Mouse (Mus musculus) liver, adult 2 months (tissue): ENCODE measurements at regions not wholly inside any gene's neighbourhood (a gene's known extent, or its start where the extent isn't known, plus 50 kb on each side); places are given as distances from the start of the nearest gene placed in this dataset.

ENCODE experiments used
- DNase-seq: peaks from one replicate; pipeline ENCODE4 v3.0.0-alpha.2; 2011; ENCODE audit warnings: low read depth, low spot score; ENCODE audit errors: extremely low read depth
- H3K27ac ChIP-seq: fragments of 200-500 bp; replicated peaks from 2 replicates; pipeline ENCODE4 v1.5.1; 2012; ENCODE audit warnings: low read depth, mild to moderate bottlenecking, control low read depth, inconsistent platforms, low read length; ENCODE audit not compliant: insufficient read depth
- H3K27me3 ChIP-seq: fragments of 200-500 bp; 2 replicates; pipeline ENCODE4 v1.6.1; 2012; ENCODE audit warnings: mild to moderate bottlenecking, moderate library complexity, low read length, inconsistent platforms; ENCODE audit not compliant: control insufficient read depth, insufficient read depth
- H3K36me3 ChIP-seq: fragments of 200-500 bp; 2 replicates; pipeline ENCODE4 v1.6.1; 2012; ENCODE audit warnings: low read length, inconsistent platforms; ENCODE audit not compliant: control insufficient read depth, insufficient read depth
- H3K4me1 ChIP-seq: fragments of 200-500 bp; 2 replicates; pipeline ENCODE4 v1.6.1; 2011; ENCODE audit warnings: low read length; ENCODE audit not compliant: control insufficient read depth, insufficient read depth
- H3K4me3 ChIP-seq: fragments of 200-500 bp; 2 replicates; pipeline ENCODE4 v1.5.1; 2011; ENCODE audit warnings: low read depth, mild to moderate bottlenecking, control low read depth, low read length, moderate library complexity; ENCODE audit not compliant: insufficient read depth
- H3K79me2 ChIP-seq: fragments of 200-500 bp; 2 replicates; pipeline ENCODE4 v1.6.1; 2012; ENCODE audit warnings: inconsistent platforms, mild to moderate bottlenecking, low read length, moderate library complexity; ENCODE audit not compliant: control insufficient read depth, insufficient read depth
- H3K9ac ChIP-seq: fragments of 200-500 bp; 2 replicates; pipeline ENCODE4 v1.6.1; 2012; ENCODE audit warnings: low read depth, mild to moderate bottlenecking, control low read depth, inconsistent platforms, low read length
- CTCF ChIP-seq: fragments of 200-500 bp; IDR thresholded peaks from 2 replicates; pipeline ENCODE4 v1.5.1; 2011; ENCODE audit warnings: low read depth, low read length, control low read depth
- POLR2A ChIP-seq: fragments of 200-500 bp; IDR thresholded peaks from 2 replicates; pipeline ENCODE4 v1.6.1; 2011; ENCODE audit warnings: low read length, control low read depth; ENCODE audit not compliant: insufficient read depth; ENCODE audit errors: extremely low read depth
- WGBS: fragments of 180-500 bp; shearing (Covaris S2); methylation state at CpG from one replicate; pipeline ENCODE4 v1.1.7; 2018; 5-methylcytosine and 5-hydroxymethylcytosine counted together

GRCm38 (mm10) chr12:70752266-70752910 is 72.9 kb upstream of the Frmd6 start:
- Histone ChIP-seq H3K27me3 (no peaks in the 10 kb centered on the region), H3K36me3 (no peaks in the 10 kb centered on the region), H3K4me1 (no peaks in the 10 kb centered on the region), H3K79me2 (no peaks in the 10 kb centered on the region), H3K9ac (no peak overlapping the region), H3K4me3 (no peak overlapping the region), H3K27ac (no peak overlapping the region)
- no peak for DNase-seq
- TF ChIP-seq POLR2A (no peak), CTCF (no peak)
- WGBS = 83% methylated on average over 11 of the region's 11 CpGs

- 80% methylated on average over 4 of the region's 4 CpGs for WGBS
- Histone ChIP-seq H3K27ac (no peak overlapping the region), H3K4me1 (peaks cover 2% of the 10 kb centered on the region), H3K79me2 (no peaks in the 10 kb centered on the region), H3K36me3 (no peaks in the 10 kb centered on the region), H3K9ac (no peak overlapping the region), H3K27me3 (no peaks in the 10 kb centered on the region), H3K4me3 (no peak overlapping the region)
- TF ChIP-seq CTCF = no peak
- TF ChIP-seq POLR2A = no peak
- DNase-seq = no peak
Measured at GRCm38 (mm10) chr12:70752911-70753290, 72.4 kb upstream of the Frmd6 start.

- H3K79me2 ChIP-seq = no peaks in the 10 kb centered on the region
- no peaks in the 10 kb centered on the region for H3K27me3 ChIP-seq
- 92% methylated on average over 3 of the region's 3 CpGs for WGBS
- peaks cover 3% of the 10 kb centered on the region for H3K4me1 ChIP-seq
- H3K4me3 ChIP-seq = no peak overlapping the region
- TF ChIP-seq CTCF (no peak), POLR2A (no peak)
- DNase-seq = no peak
- no peak overlapping the region for H3K27ac ChIP-seq
- no peak overlapping the region for H3K9ac ChIP-seq
- H3K36me3 ChIP-seq = no peaks in the 10 kb centered on the region
Measured at GRCm38 (mm10) chr12:70753458-70753857, 71.9 kb upstream of the Frmd6 start.

GRCm38 (mm10) chr12:70758080-70758479 is 67.2 kb upstream of the Frmd6 start:
- H3K79me2 ChIP-seq = no peaks in the 10 kb centered on the region
- no peak overlapping the region for H3K9ac ChIP-seq
- no peaks in the 10 kb centered on the region for H3K27me3 ChIP-seq
- H3K36me3 ChIP-seq = no peaks in the 10 kb centered on the region
- H3K4me3 ChIP-seq = no peak overlapping the region
- 34% methylated on average over 6 of the region's 6 CpGs for WGBS
- DNase-seq = peak; percentile 93
- TF ChIP-seq POLR2A (no peak), CTCF (no peak)
- peaks cover 3% of the 10 kb centered on the region for H3K4me1 ChIP-seq
- H3K27ac ChIP-seq = no peak overlapping the region

GRCm38 (mm10) chr12:70763542-70763941 is 61.8 kb upstream of the Frmd6 start:
- TF ChIP-seq POLR2A = no peak
- no peak for TF ChIP-seq CTCF
- Histone ChIP-seq H3K4me1 (no peaks in the 10 kb centered on the region), H3K36me3 (no peaks in the 10 kb centered on the region), H3K27ac (no peak overlapping the region), H3K4me3 (no peak overlapping the region), H3K9ac (no peak overlapping the region), H3K27me3 (no peaks in the 10 kb centered on the region), H3K79me2 (no peaks in the 10 kb centered on the region)
- WGBS = 91% methylated on average over 12 of the region's 12 CpGs
- no peak for DNase-seq

GRCm38 (mm10) chr12:70766319-70766718 is 59.0 kb upstream of the Frmd6 start:
- no peak overlapping the region for H3K4me3 ChIP-seq
- H3K9ac ChIP-seq = no peak overlapping the region
- H3K27ac ChIP-seq = no peak overlapping the region
- no peaks in the 10 kb centered on the region for H3K36me3 ChIP-seq
- WGBS = 91% methylated on average over 4 of the region's 4 CpGs
- no peaks in the 10 kb centered on the region for H3K79me2 ChIP-seq
- no peak for DNase-seq
- no peaks in the 10 kb centered on the region for H3K27me3 ChIP-seq
- peaks cover 8% of the 10 kb centered on the region; the same call in 1 of the 2 replicates for H3K4me1 ChIP-seq
- TF ChIP-seq POLR2A (no peak), CTCF (no peak)
